Mouse (Mus musculus) bone marrow, adult 2 months (tissue): ENCODE measurements around the gene Tfe3. TPM values are rescaled to one million over a fixed set of nuclear protein-coding genes. Genes with fewer than 3 reads are reported as not detected.

Experiments used
- H3K27ac ChIP-seq: fragments of 200-500 bp; 2 replicates; pipeline ENCODE4 v1.5.1; 2012; ENCODE audit warnings: low read depth, mild to moderate bottlenecking, control low read depth, inconsistent platforms, low read length; ENCODE audit not compliant: control insufficient read depth, poor library complexity, insufficient read depth
- H3K4me1 ChIP-seq: fragments of 200-500 bp; 2 replicates; pipeline ENCODE4 v1.6.1; 2011; ENCODE audit warnings: low read length; ENCODE audit not compliant: control insufficient read depth, insufficient read depth
- H3K4me3 ChIP-seq: fragments of 200-500 bp; replicated peaks from 2 replicates; pipeline ENCODE3; 2011; ENCODE audit warnings: mild to moderate bottlenecking, low read depth, low read length, control low read depth; ENCODE audit not compliant: control insufficient read depth
- CTCF ChIP-seq: fragments of 200-500 bp; IDR thresholded peaks from 2 replicates; pipeline ENCODE4 v1.5.1; 2011; ENCODE audit warnings: low read length, control low read depth; ENCODE audit not compliant: control insufficient read depth, insufficient read depth
- POLR2A ChIP-seq: fragments of 200-500 bp; IDR thresholded peaks from 2 replicates; pipeline ENCODE4 v1.6.1; 2011; ENCODE audit warnings: low read depth, mild to moderate bottlenecking, control low read depth, low read length, borderline replicate concordance; ENCODE audit not compliant: control insufficient read depth
- WGBS: fragments of 180-500 bp; shearing (Covaris S2); methylation state at CpG from one replicate; pipeline ENCODE4 v1.1.7; 2018; 5-methylcytosine and 5-hydroxymethylcytosine counted together
- polyA plus RNA-seq: library from polyadenylated mRNA; stranded (reverse); fragments of >200 nt; gene quantifications from 2 replicates; pipeline ENCODE4 v1.2.4, GENCODE M21; 2011; ENCODE audit warnings: low replicate concordance; ENCODE audit not compliant: missing spikeins, insufficient read depth, insufficient read length

Tfe3 gene
- polyA plus RNA-seq, 1 experiment, result 22.3 TPM

GRCm38 (mm10) chrX:7821865-7822779 is 59.8 kb downstream of the Tfe3 start, which contains the start of gene Kcnd1:
Gene Kcnd1, plus strand, starts transcription at chrX:7822289.
- no peaks in the 10 kb centered on the region for H3K4me1 ChIP-seq
- 9% methylated on average over 23 of the region's 24 CpGs for WGBS
- H3K4me3 ChIP-seq, result no peak within 1 kb of the TSS
- TF ChIP-seq CTCF (no peak), POLR2A (no peak)
- H3K27ac ChIP-seq, result no peak within 1 kb of the TSS

Other genes starting within 250 kb of the Tfe3 start
- 1.2 TPM in 1 of 2 replicates, not detected in the other for gene Foxp3, start 188.9 kb upstream of the Tfe3 start, polyA plus RNA-seq
- gene Ppp1r3f, start 188.3 kb upstream of the Tfe3 start, polyA plus RNA-seq, result 0.43 TPM in 1 of 2 replicates, not detected in the other
- 28.7 and 37.0 TPM in 2 replicates for gene Ccdc22, start 157.0 kb upstream of the Tfe3 start, polyA plus RNA-seq
- gene Cacna1f, start 155.5 kb upstream of the Tfe3 start, polyA plus RNA-seq, result 0.22 and 0.32 TPM in 2 replicates
- 0.50 and 1.9 TPM in 2 replicates for gene Syp, start 124.1 kb upstream of the Tfe3 start, polyA plus RNA-seq
- gene Prickle3, start 105.3 kb upstream of the Tfe3 start, polyA plus RNA-seq, result 10.7 and 22.4 TPM in 2 replicates
- gene Plp2, start 91.2 kb upstream of the Tfe3 start, polyA plus RNA-seq, result 5.3 and 33.2 TPM in 2 replicates
- gene Magix, start 81.3 kb upstream of the Tfe3 start, polyA plus RNA-seq, result not detected in 2 replicates
- gene Gpkow, start 65.4 kb upstream of the Tfe3 start, polyA plus RNA-seq, result 17.6 and 19.1 TPM in 2 replicates
- gene Wdr45, start 48.2 kb upstream of the Tfe3 start, polyA plus RNA-seq, result 54.7 and 91.1 TPM in 2 replicates
- not detected in 2 replicates for gene Gm45208, start 40.3 kb upstream of the Tfe3 start, polyA plus RNA-seq
- gene Praf2, start 34.1 kb upstream of the Tfe3 start, polyA plus RNA-seq, result 3.9 and 9.5 TPM in 2 replicates
- 0.36 and 1.4 TPM in 2 replicates for gene Ccdc120, start 11.7 kb upstream of the Tfe3 start, polyA plus RNA-seq
- gene Gripap1, start 27.2 kb downstream of the Tfe3 start, polyA plus RNA-seq, result 95.0 and 184 TPM in 2 replicates
- 2.2 and 4.8 TPM in 2 replicates for gene Kcnd1, start 59.7 kb downstream of the Tfe3 start, polyA plus RNA-seq
- 124 and 222 TPM in 2 replicates for gene Otud5, start 78.8 kb downstream of the Tfe3 start, polyA plus RNA-seq
- 20.0 and 26.2 TPM in 2 replicates for gene Pim2, start 115.7 kb downstream of the Tfe3 start, polyA plus RNA-seq
- 21.0 and 37.1 TPM in 2 replicates for gene Slc35a2, start 121.5 kb downstream of the Tfe3 start, polyA plus RNA-seq
- 40.9 and 45.1 TPM in 2 replicates for gene Pqbp1, start 136.7 kb downstream of the Tfe3 start, polyA plus RNA-seq
- 9.2 and 17.8 TPM in 2 replicates for gene Timm17b, start 136.8 kb downstream of the Tfe3 start, polyA plus RNA-seq
- not detected in 2 replicates for gene Gm10491, start 145.3 kb downstream of the Tfe3 start, polyA plus RNA-seq
- gene Gm10490, start 147.0 kb downstream of the Tfe3 start, polyA plus RNA-seq, result not detected in 2 replicates
- not detected in 2 replicates for gene Pcsk1n, start 157.3 kb downstream of the Tfe3 start, polyA plus RNA-seq
- gene Eras, start 166.0 kb downstream of the Tfe3 start, polyA plus RNA-seq, result 10.9 TPM in 1 of 2 replicates, not detected in the other
- gene Hdac6, start 185.3 kb downstream of the Tfe3 start, polyA plus RNA-seq, result 8.3 and 17.0 TPM in 2 replicates
- 91.2 and 137 TPM in 2 replicates for gene Gata1, start 215.5 kb downstream of the Tfe3 start, polyA plus RNA-seq